Mouse (Mus musculus): Measurements from ENCODE around the gene Nxn.

DNA sequence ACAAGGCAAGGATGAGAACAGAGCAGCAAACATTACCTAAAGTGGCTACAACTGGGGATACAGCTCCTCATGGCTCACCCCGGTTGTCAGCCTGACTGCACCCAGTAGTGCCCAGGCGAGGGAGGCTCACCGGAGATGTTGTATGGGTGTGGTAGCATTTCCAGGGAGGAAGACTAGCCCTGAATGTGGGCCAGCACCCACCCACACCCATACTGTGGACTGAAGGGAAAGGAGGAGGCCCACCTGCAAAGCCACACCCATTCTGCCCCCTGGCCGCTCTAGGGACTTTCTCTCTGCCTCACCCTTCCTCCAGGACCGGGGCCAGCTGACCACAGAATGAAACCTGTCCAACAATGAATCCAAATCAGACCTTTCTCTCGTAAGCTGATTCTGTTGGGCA lies 72.3 kb downstream of the Nxn start:
- TF ChIP-seq CTCF (conservative IDR thresholded peaks at IDR 0.05; ENCODE audit: insufficient read depth, insufficient read length, low read depth, low read length) = no peak
- no peak for TF ChIP-seq POLR2A (IDR thresholded peaks at IDR 0.05; ENCODE audit: low read depth, low read length)

All from kidney, adult 2 months (tissue).